Mouse (Mus musculus): Measurements from ENCODE around the gene Trpm3. TPM values are rescaled to one million over a fixed set of nuclear protein-coding genes. Genes with fewer than 3 reads are reported as not detected.

Trpm3 gene
- total and polyA plus RNA-seq, 3 experiments = 0.49 TPM; not detected in 2

GRCm38 (mm10) chr19:22628878-22629277, 490.0 kb downstream of the Trpm3 start:
- TF ChIP-seq CTCF (IDR thresholded peaks at IDR 0.05; ENCODE audit: low read depth, low read length) = no peak
- no peak for TF ChIP-seq GATA2 (IDR thresholded peaks at IDR 0.05; ENCODE audit: borderline replicate concordance, low read depth, low read length)
- TF ChIP-seq POLR2AphosphoS5 (IDR thresholded peaks at IDR 0.05; ENCODE audit: insufficient replicate concordance, low read depth, low read length) = no peak
- no peak for TF ChIP-seq TAL1 (conservative IDR thresholded peaks at IDR 0.05; ENCODE audit: low read depth, low read length)
- TF ChIP-seq GATA1 (IDR thresholded peaks at IDR 0.05; ENCODE audit: borderline replicate concordance, low read length) = no peak
- no peaks in the 10 kb centered on the region for H3K9me3 ChIP-seq (replicated peaks)
- no peak for DNase-seq (ENCODE audit: low spot score)
- no peaks in the 10 kb centered on the region for H3K27me3 ChIP-seq (ENCODE audit: insufficient read depth, low read length)
- no peaks in the 10 kb centered on the region for H3K4me1 ChIP-seq (ENCODE audit: insufficient read depth, low read depth, low read length)
- H3K4me3 ChIP-seq (ENCODE audit: low read depth, low read length) = no peak overlapping the region
- no peak for ATAC-seq (ENCODE audit: extremely low read depth, insufficient number of reproducible peaks, low FRiP score, poor library complexity, severe bottlenecking)
- H3K36me3 ChIP-seq (replicated peaks) = no peaks in the 10 kb centered on the region

- Histone ChIP-seq H3K4me1 (ENCODE audit: insufficient read depth, low read depth, low read length) (no peaks in the 10 kb centered on the region), H3K36me3 (replicated peaks) (no peaks in the 10 kb centered on the region), H3K27me3 (ENCODE audit: insufficient read depth, low read length) (no peaks in the 10 kb centered on the region), H3K9me3 (replicated peaks) (no peaks in the 10 kb centered on the region), H3K4me3 (ENCODE audit: low read depth, low read length) (no peak overlapping the region)
- ATAC-seq (ENCODE audit: extremely low read depth, insufficient number of reproducible peaks, low FRiP score, poor library complexity, severe bottlenecking) (no peak), DNase-seq (ENCODE audit: low spot score) (no peak)
- TF ChIP-seq TAL1 (conservative IDR thresholded peaks at IDR 0.05; ENCODE audit: low read depth, low read length) (no peak), CTCF (IDR thresholded peaks at IDR 0.05; ENCODE audit: low read depth, low read length) (no peak), POLR2AphosphoS5 (IDR thresholded peaks at IDR 0.05; ENCODE audit: insufficient replicate concordance, low read depth, low read length) (no peak), GATA1 (IDR thresholded peaks at IDR 0.05; ENCODE audit: borderline replicate concordance, low read length) (no peak), GATA2 (IDR thresholded peaks at IDR 0.05; ENCODE audit: borderline replicate concordance, low read depth, low read length) (no peak)
Measured at GRCm38 (mm10) chr19:22631316-22631715, 492.5 kb downstream of the Trpm3 start.

GRCm38 (mm10) chr19:22635635-22636034, 496.8 kb downstream of the Trpm3 start:
- H3K36me3 ChIP-seq (replicated peaks) = no peaks in the 10 kb centered on the region

GRCm38 (mm10) chr19:22637786-22638185, 498.9 kb downstream of the Trpm3 start:
- Histone ChIP-seq H3K4me1 (ENCODE audit: insufficient read depth, low read depth, low read length) (no peaks in the 10 kb centered on the region), H3K4me3 (ENCODE audit: low read depth, low read length) (no peak overlapping the region), H3K27me3 (ENCODE audit: insufficient read depth, low read length) (0 out of 2 replicates have a peak, but pooled peaks cover 2% of the 10 kb centered on the region), H3K9me3 (replicated peaks) (no peaks in the 10 kb centered on the region), H3K36me3 (replicated peaks) (no peaks in the 10 kb centered on the region)
- ATAC-seq (ENCODE audit: extremely low read depth, insufficient number of reproducible peaks, low FRiP score, poor library complexity, severe bottlenecking) (no peak), DNase-seq (ENCODE audit: low spot score) (no peak)
- TF ChIP-seq TAL1 (conservative IDR thresholded peaks at IDR 0.05; ENCODE audit: low read depth, low read length) (no peak), POLR2AphosphoS5 (IDR thresholded peaks at IDR 0.05; ENCODE audit: insufficient replicate concordance, low read depth, low read length) (no peak), GATA2 (IDR thresholded peaks at IDR 0.05; ENCODE audit: borderline replicate concordance, low read depth, low read length) (no peak), CTCF (IDR thresholded peaks at IDR 0.05; ENCODE audit: low read depth, low read length) (no peak), GATA1 (IDR thresholded peaks at IDR 0.05; ENCODE audit: borderline replicate concordance, low read length) (no peak)

More at GRCm38 (mm10) chr19:22635635-22636034, 496.8 kb downstream of the Trpm3 start:
- ATAC-seq (ENCODE audit: extremely low read depth, insufficient number of reproducible peaks, low FRiP score, poor library complexity, severe bottlenecking) (no peak), DNase-seq (ENCODE audit: low spot score) (no peak)
- Histone ChIP-seq H3K4me1 (ENCODE audit: insufficient read depth, low read depth, low read length) (no peaks in the 10 kb centered on the region), H3K9me3 (replicated peaks) (no peaks in the 10 kb centered on the region), H3K4me3 (ENCODE audit: low read depth, low read length) (no peak overlapping the region), H3K27me3 (ENCODE audit: insufficient read depth, low read length) (no peaks in the 10 kb centered on the region)
- TF ChIP-seq GATA1 (IDR thresholded peaks at IDR 0.05; ENCODE audit: borderline replicate concordance, low read length) (no peak), POLR2AphosphoS5 (IDR thresholded peaks at IDR 0.05; ENCODE audit: insufficient replicate concordance, low read depth, low read length) (no peak), CTCF (IDR thresholded peaks at IDR 0.05; ENCODE audit: low read depth, low read length) (no peak), GATA2 (IDR thresholded peaks at IDR 0.05; ENCODE audit: borderline replicate concordance, low read depth, low read length) (no peak), TAL1 (conservative IDR thresholded peaks at IDR 0.05; ENCODE audit: low read depth, low read length) (no peak)

GRCm38 (mm10) chr19:22638394-22638954, 499.6 kb downstream of the Trpm3 start:
- Histone ChIP-seq H3K9me3 (replicated peaks) (no peaks in the 10 kb centered on the region), H3K4me3 (ENCODE audit: low read depth, low read length) (no peak overlapping the region), H3K27me3 (ENCODE audit: insufficient read depth, low read length) (peaks cover 3% of the 10 kb centered on the region; the same call in 1 of the 2 replicates), H3K4me1 (ENCODE audit: insufficient read depth, low read depth, low read length) (no peaks in the 10 kb centered on the region), H3K36me3 (replicated peaks) (no peaks in the 10 kb centered on the region)
- TF ChIP-seq GATA1 (IDR thresholded peaks at IDR 0.05; ENCODE audit: borderline replicate concordance, low read length) = no peak
- TF ChIP-seq GATA2 (IDR thresholded peaks at IDR 0.05; ENCODE audit: borderline replicate concordance, low read depth, low read length) = no peak
- no peak for TF ChIP-seq TAL1 (conservative IDR thresholded peaks at IDR 0.05; ENCODE audit: low read depth, low read length)
- no peak for TF ChIP-seq CTCF (IDR thresholded peaks at IDR 0.05; ENCODE audit: low read depth, low read length)
- TF ChIP-seq POLR2AphosphoS5 (IDR thresholded peaks at IDR 0.05; ENCODE audit: insufficient replicate concordance, low read depth, low read length) = no peak
- ATAC-seq (ENCODE audit: extremely low read depth, insufficient number of reproducible peaks, low FRiP score, poor library complexity, severe bottlenecking) (no peak), DNase-seq (ENCODE audit: low spot score) (no peak)

- DNase-seq (ENCODE audit: low spot score) = no peak
- no peak for ATAC-seq (ENCODE audit: extremely low read depth, insufficient number of reproducible peaks, low FRiP score, poor library complexity, severe bottlenecking)
- no peaks in the 10 kb centered on the region for H3K9me3 ChIP-seq (replicated peaks)
- H3K4me1 ChIP-seq (ENCODE audit: insufficient read depth, low read depth, low read length) = no peaks in the 10 kb centered on the region
- TF ChIP-seq POLR2AphosphoS5 (IDR thresholded peaks at IDR 0.05; ENCODE audit: insufficient replicate concordance, low read depth, low read length) (no peak), GATA2 (IDR thresholded peaks at IDR 0.05; ENCODE audit: borderline replicate concordance, low read depth, low read length) (no peak), TAL1 (conservative IDR thresholded peaks at IDR 0.05; ENCODE audit: low read depth, low read length) (no peak), GATA1 (IDR thresholded peaks at IDR 0.05; ENCODE audit: borderline replicate concordance, low read length) (no peak), CTCF (IDR thresholded peaks at IDR 0.05; ENCODE audit: low read depth, low read length) (no peak)
- H3K27me3 ChIP-seq (ENCODE audit: insufficient read depth, low read length) = peaks cover 3% of the 10 kb centered on the region; the same call in 1 of the 2 replicates
- no peak overlapping the region for H3K4me3 ChIP-seq (ENCODE audit: low read depth, low read length)
- no peaks in the 10 kb centered on the region for H3K36me3 ChIP-seq (replicated peaks)
Measured at GRCm38 (mm10) chr19:22642124-22642523, 503.3 kb downstream of the Trpm3 start.
